Mouse (Mus musculus) lung, postnatal 0 days (tissue): ENCODE data around the gene Ccp110.

ENCODE experiments used
- CTCF ChIP-seq: IDR thresholded peaks from 2 replicates; pipeline ENCODE4 v1.5.1; 2016; ENCODE audit warnings: antibody characterized with exemption, mild to moderate bottlenecking
- EP300 ChIP-seq: IDR thresholded peaks from 2 replicates; pipeline ENCODE4 v1.6.1; 2016; ENCODE audit warnings: antibody characterized with exemption, mild to moderate bottlenecking, control low read depth

DNA sequence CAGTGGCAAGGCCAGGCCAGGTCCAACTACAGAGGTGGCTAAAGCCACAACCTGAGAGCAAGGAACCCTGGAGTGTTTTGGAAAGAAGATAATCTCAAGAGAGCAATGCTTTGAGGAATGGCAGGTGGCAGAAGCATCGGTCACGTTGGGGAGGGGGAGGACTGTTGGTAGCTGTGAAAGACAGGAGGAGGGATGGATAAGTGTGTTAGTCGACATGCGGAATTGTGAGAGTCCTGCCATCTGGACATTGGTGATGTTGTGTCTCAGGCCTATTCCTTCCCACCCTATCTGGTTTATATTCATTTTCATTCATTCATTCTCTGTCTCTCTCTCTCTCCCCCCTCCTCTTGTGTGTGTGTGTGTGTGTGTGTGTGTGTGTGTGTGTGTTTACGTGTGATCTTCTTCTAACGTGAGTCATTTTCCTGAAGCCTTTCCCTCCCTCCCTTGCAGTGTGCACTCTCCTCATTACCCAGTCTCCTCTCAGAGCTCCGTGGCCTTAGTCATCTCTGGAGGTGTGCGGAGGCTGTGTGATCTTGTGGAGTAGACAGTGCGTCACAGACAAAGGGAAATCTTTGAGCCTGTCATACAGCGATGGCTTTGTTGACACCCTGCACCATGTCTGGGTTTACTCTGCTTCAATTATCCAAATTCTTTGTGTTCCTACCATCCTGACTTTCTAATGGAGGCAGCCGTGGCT lies 71.1 kb downstream of the Ccp110 start:
- TF ChIP-seq EP300 (no peak), CTCF (no peak)
